Mouse (Mus musculus) ES-E14 (cell line): Measurements from ENCODE around the gene Ndc1.

Experiments
- CHD2 ChIP-seq: IDR thresholded peaks from 2 replicates; pipeline ENCODE4 v1.6.1; 2014; ENCODE audit warnings: mild to moderate bottlenecking, low read depth, low read length, inconsistent platforms
- HCFC1 ChIP-seq: IDR thresholded peaks from 2 replicates; pipeline ENCODE4 v1.6.1; 2012; ENCODE audit warnings: low read length, inconsistent platforms, borderline replicate concordance; ENCODE audit not compliant: insufficient read depth
- MAFK ChIP-seq: IDR thresholded peaks from 2 replicates; pipeline ENCODE4 v1.6.1; 2014; ENCODE audit warnings: mild to moderate bottlenecking, low read depth, low read length, inconsistent platforms; ENCODE audit not compliant: insufficient read depth
- ZC3H11A ChIP-seq: IDR thresholded peaks from 2 replicates; pipeline ENCODE4 v1.6.1; 2012; ENCODE audit warnings: low read depth, mild to moderate bottlenecking, inconsistent platforms, low read length, borderline replicate concordance
- ZNF384 ChIP-seq: IDR thresholded peaks from 2 replicates; pipeline ENCODE4 v1.6.1; 2012; ENCODE audit warnings: low read depth, low read length, inconsistent platforms

- no peak for TF ChIP-seq MAFK
- no peak for TF ChIP-seq HCFC1
- TF ChIP-seq ZC3H11A, result no peak
- TF ChIP-seq ZNF384, result no peak
- no peak for TF ChIP-seq CHD2
These were observed 21.8 kb downstream of the Ndc1 start for GRCm38 (mm10) chr4:107389345-107389744.
